Mouse (Mus musculus) urinary bladder, postnatal 0 days (tissue): ENCODE data around the gene Pabpn1l. TPM values are rescaled to one million over a fixed set of nuclear protein-coding genes. Genes with fewer than 3 reads are reported as not detected.

ENCODE experiments used
- microRNA-seq: library from miRNA; unstranded; fragments of <30 nt; microRNA quantifications from one replicate; pipeline ENCODE4, GENCODE M21; 2016
- polyA plus RNA-seq: library from polyadenylated mRNA; unstranded; fragments of >200 nt; fragmentation: Nextera tagmentation; extraction: Ambion mirVana; gene quantifications from 2 replicates; pipeline ENCODE4 v1.2.1, GENCODE M21; 2015

Gene Pabpn1l
- polyA plus RNA-seq: not detected in 2 replicates

GRCm38 (mm10) chr8:122622727-122623126 lies at the start of gene Pabpn1l:
Gene Pabpn1l, minus strand, starts transcription at chr8:122622739.

GRCm38 (mm10) chr8:122611295-122612133 lies 11.0 kb downstream of the Pabpn1l start, which contains the start of the genes Galns and Trappc2l:
Gene Galns, minus strand, starts transcription at chr8:122611463.
Gene Trappc2l, plus strand, starts transcription at chr8:122611640.

GRCm38 (mm10) chr8:122576648-122577022 lies 45.9 kb downstream of the Pabpn1l start, which contains the start of gene Aprt:
Gene Aprt, minus strand, starts transcription at chr8:122576909.

Small RNA genes within 50 kb of the gene (microRNA-seq; reads per million reads assigned to microRNA genes)
- not detected for gene Mir6396

Other genes starting within 250 kb of the Pabpn1l start
- gene Zc3h18, start 246.1 kb downstream of the Pabpn1l start, polyA plus RNA-seq: 20.6 and 24.5 TPM in 2 replicates
- not detected in 2 replicates for gene Il17c, start 200.7 kb downstream of the Pabpn1l start, polyA plus RNA-seq
- gene Cyba, start 189.8 kb downstream of the Pabpn1l start, polyA plus RNA-seq: 202 and 293 TPM in 2 replicates
- 32.1 and 54.5 TPM in 2 replicates for gene Mvd, start 179.3 kb downstream of the Pabpn1l start, polyA plus RNA-seq
- gene Snai3, start 162.0 kb downstream of the Pabpn1l start, polyA plus RNA-seq: 1.0 and 1.3 TPM in 2 replicates
- 34.0 and 36.3 TPM in 2 replicates for gene Rnf166, start 146.7 kb downstream of the Pabpn1l start, polyA plus RNA-seq
- 27.9 and 35.3 TPM in 2 replicates for gene Ctu2, start 146.6 kb downstream of the Pabpn1l start, polyA plus RNA-seq
- 14.6 and 15.6 TPM in 2 replicates for gene Piezo1, start 71.4 kb downstream of the Pabpn1l start, polyA plus RNA-seq
- 11.5 and 13.2 TPM in 2 replicates for gene Cdt1, start 54.7 kb downstream of the Pabpn1l start, polyA plus RNA-seq
- gene Aprt, start 45.8 kb downstream of the Pabpn1l start, polyA plus RNA-seq: 191 and 265 TPM in 2 replicates
- gene Galns, start 11.3 kb downstream of the Pabpn1l start, polyA plus RNA-seq: 14.7 and 16.4 TPM in 2 replicates
- gene Trappc2l, start 11.1 kb downstream of the Pabpn1l start, polyA plus RNA-seq: 54.7 and 74.0 TPM in 2 replicates
- gene Cbfa2t3, start 76.4 kb upstream of the Pabpn1l start, polyA plus RNA-seq: 1.8 TPM in 2 replicates
- 8.2 and 10.2 TPM in 2 replicates for gene Acsf3, start 152.7 kb upstream of the Pabpn1l start, polyA plus RNA-seq
- 0.04 and 0.06 TPM in 2 replicates for gene Cdh15, start 225.2 kb upstream of the Pabpn1l start, polyA plus RNA-seq